Mouse (Mus musculus) heart, embryonic 12.5 days (tissue): ENCODE measurements at regions not wholly inside any gene's neighbourhood (a gene's known extent, or its start where the extent isn't known, plus 50 kb on each side); places are given as distances from the start of the nearest gene placed in this dataset.

ENCODE experiments used
- ATAC-seq: fragments of 200-750 bp; cut with Nextera tagmentation; 2 replicates; pipeline ENCODE4 v1.8.0; 2017; ENCODE audit warnings: moderate TSS enrichment, moderate library complexity; ENCODE audit not compliant: insufficient number of reproducible peaks, low FRiP score
- H3K27ac ChIP-seq: fragments of 300-500 bp; sonication (generic); 2 replicates; pipeline ENCODE4 v1.5.1; 2016; ENCODE audit warnings: mild to moderate bottlenecking, moderate library complexity; ENCODE audit not compliant: poor library complexity, severe bottlenecking
- H3K27me3 ChIP-seq: fragments of 300-500 bp; sonication (generic); replicated peaks from 2 replicates; pipeline ENCODE4 v1.6.1; 2016; ENCODE audit warnings: mild to moderate bottlenecking, moderate library complexity
- H3K36me3 ChIP-seq: fragments of 300-500 bp; sonication (generic); 2 replicates; pipeline ENCODE4 v1.6.1; 2016; ENCODE audit warnings: mild to moderate bottlenecking, moderate library complexity
- H3K4me1 ChIP-seq: fragments of 300-500 bp; sonication (generic); replicated peaks from 2 replicates; pipeline ENCODE4 v1.6.1; 2016; ENCODE audit warnings: mild to moderate bottlenecking
- H3K4me2 ChIP-seq: fragments of 300-500 bp; sonication (generic); 2 replicates; pipeline ENCODE4 v1.6.1; 2016; ENCODE audit warnings: mild to moderate bottlenecking, moderate library complexity
- H3K4me3 ChIP-seq: fragments of 300-500 bp; sonication (generic); 2 replicates; pipeline ENCODE4 v1.5.1; 2016; ENCODE audit warnings: mild to moderate bottlenecking
- H3K9ac ChIP-seq: fragments of 300-500 bp; sonication (generic); 2 replicates; pipeline ENCODE4 v1.6.1; 2016; ENCODE audit warnings: mild to moderate bottlenecking, moderate library complexity
- H3K9me3 ChIP-seq: fragments of 300-500 bp; sonication (generic); replicated peaks from 2 replicates; pipeline ENCODE4 v1.6.1; 2016; ENCODE audit warnings: mild to moderate bottlenecking, moderate library complexity
- WGBS: fragments of 180-500 bp; shearing (Covaris S2); methylation state at CpG from one replicate; pipeline ENCODE4 v1.1.7; 2016; 5-methylcytosine and 5-hydroxymethylcytosine counted together

GRCm38 (mm10) chr10:122197703-122198102, 100.5 kb upstream of the Rxylt1 start:
- Histone ChIP-seq H3K27ac (no peak overlapping the region), H3K4me1 (no peaks in the 10 kb centered on the region), H3K27me3 (no peaks in the 10 kb centered on the region), H3K9me3 (no peaks in the 10 kb centered on the region), H3K36me3 (no peaks in the 10 kb centered on the region), H3K9ac (no peak overlapping the region), H3K4me2 (no peak overlapping the region), H3K4me3 (no peak overlapping the region)
- ATAC-seq = no peak
- 54% methylated on average over 4 of the region's 4 CpGs for WGBS

GRCm38 (mm10) chr10:122194139-122194538, 97.0 kb upstream of the Rxylt1 start:
- H3K27ac ChIP-seq = no peak overlapping the region
- H3K4me2 ChIP-seq = no peak overlapping the region
- no peaks in the 10 kb centered on the region for H3K9me3 ChIP-seq
- H3K4me1 ChIP-seq = no peaks in the 10 kb centered on the region
- no peaks in the 10 kb centered on the region for H3K27me3 ChIP-seq
- H3K4me3 ChIP-seq = no peak overlapping the region
- ATAC-seq = no peak
- H3K9ac ChIP-seq = no peak overlapping the region
- WGBS = 80% methylated on average over 9 of the region's 9 CpGs
- H3K36me3 ChIP-seq = no peaks in the 10 kb centered on the region

- Histone ChIP-seq H3K36me3 (no peaks in the 10 kb centered on the region), H3K4me2 (no peak overlapping the region), H3K9ac (no peak overlapping the region), H3K27ac (no peak overlapping the region), H3K9me3 (no peaks in the 10 kb centered on the region), H3K4me1 (no peaks in the 10 kb centered on the region), H3K4me3 (no peak overlapping the region), H3K27me3 (no peaks in the 10 kb centered on the region)
- ATAC-seq = no peak
- WGBS = 78% methylated on average over 5 of the region's 5 CpGs
Measured at GRCm38 (mm10) chr10:122193343-122193742, 96.2 kb upstream of the Rxylt1 start.

GRCm38 (mm10) chr10:122185152-122185745, 88.1 kb upstream of the Rxylt1 start:
- H3K4me2 ChIP-seq = no peak overlapping the region
- H3K4me3 ChIP-seq = no peak overlapping the region
- H3K36me3 ChIP-seq = no peaks in the 10 kb centered on the region
- H3K4me1 ChIP-seq = no peaks in the 10 kb centered on the region
- H3K9ac ChIP-seq = no peak overlapping the region
- no peaks in the 10 kb centered on the region for H3K27me3 ChIP-seq
- no peak for ATAC-seq
- 80% methylated on average over 9 of the region's 9 CpGs for WGBS
- H3K27ac ChIP-seq = no peak overlapping the region
- no peaks in the 10 kb centered on the region for H3K9me3 ChIP-seq

DNA sequence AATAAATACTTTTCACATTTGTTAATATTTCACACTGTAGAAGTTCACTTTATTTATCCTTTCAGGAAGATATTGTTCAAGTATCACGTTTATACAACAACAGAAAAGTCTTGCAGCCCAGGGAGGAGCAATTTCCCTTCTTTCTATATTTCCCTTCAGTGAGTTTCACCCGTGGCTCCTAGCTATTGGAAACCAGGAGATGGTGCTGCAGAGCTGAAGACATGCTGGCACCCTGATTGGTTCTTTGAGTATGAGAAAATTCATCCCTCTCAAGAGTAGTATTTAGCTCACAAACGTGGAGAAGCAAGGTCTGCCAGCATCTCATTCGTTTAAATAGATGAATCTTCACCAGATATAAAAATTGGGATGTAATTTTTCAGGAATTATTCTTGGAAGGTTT, 85.9 kb upstream of the Rxylt1 start:
- no peaks in the 10 kb centered on the region for H3K27me3 ChIP-seq
- no peak overlapping the region for H3K4me2 ChIP-seq
- H3K4me1 ChIP-seq = no peaks in the 10 kb centered on the region
- 26% methylated on average over 4 of the region's 4 CpGs for WGBS
- no peak overlapping the region for H3K27ac ChIP-seq
- H3K36me3 ChIP-seq = no peaks in the 10 kb centered on the region
- H3K9me3 ChIP-seq = no peaks in the 10 kb centered on the region
- H3K4me3 ChIP-seq = no peak overlapping the region
- ATAC-seq = no peak
- no peak overlapping the region for H3K9ac ChIP-seq

DNA sequence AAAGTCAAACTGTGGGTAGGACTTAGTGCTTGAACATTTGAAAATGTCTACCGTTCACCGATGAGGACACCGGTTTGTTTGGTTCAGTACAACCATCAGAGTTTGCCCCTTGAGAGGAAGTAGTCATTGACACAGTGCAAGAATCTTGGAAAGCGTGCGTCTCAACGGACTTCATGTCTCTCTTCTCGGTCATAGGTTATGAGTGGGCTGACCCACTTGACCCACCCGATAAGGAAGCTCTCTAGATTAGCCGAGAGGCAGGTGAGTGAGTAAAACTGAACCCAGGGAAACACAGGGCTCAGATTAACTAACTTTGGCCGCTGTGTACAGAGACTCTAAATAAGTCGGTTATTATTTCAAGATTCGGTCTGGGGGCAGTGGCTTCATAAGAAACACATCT, 51.9 kb upstream of the Rxylt1 start:
- Histone ChIP-seq H3K27me3 (no peaks in the 10 kb centered on the region), H3K4me2 (no peak overlapping the region), H3K9me3 (no peaks in the 10 kb centered on the region), H3K4me1 (no peaks in the 10 kb centered on the region), H3K4me3 (no peak overlapping the region), H3K36me3 (no peaks in the 10 kb centered on the region), H3K9ac (no peak overlapping the region), H3K27ac (no peak overlapping the region)
- ATAC-seq = no peak
- 76% methylated on average over 12 of the region's 12 CpGs for WGBS

GRCm38 (mm10) chr10:122148609-122149008, 51.4 kb upstream of the Rxylt1 start:
- Histone ChIP-seq H3K27ac (no peak overlapping the region), H3K9me3 (no peaks in the 10 kb centered on the region), H3K4me2 (no peak overlapping the region), H3K27me3 (no peaks in the 10 kb centered on the region), H3K9ac (no peak overlapping the region), H3K4me1 (no peaks in the 10 kb centered on the region), H3K36me3 (no peaks in the 10 kb centered on the region), H3K4me3 (no peak overlapping the region)
- ATAC-seq = no peak
- WGBS = 85% methylated on average over 4 of the region's 4 CpGs
